Mouse (Mus musculus): ENCODE results near the gene Pcx.
A peak's percentile ranks its signal among the peaks of the same experiment; 100 is the strongest.

Pcx gene

GRCm38 (mm10) chr19:4497263-4497973 lies 12.9 kb upstream of the Pcx start:
- peak; percentile 68 for DNase-seq

GRCm38 (mm10) chr19:4498062-4498933 lies 12.0 kb upstream of the Pcx start, which contains the start of gene 2010003K11Rik:
2010003K11Rik (minus strand) TSS chr19:4498583.
- DNase-seq = no peak

DNA sequence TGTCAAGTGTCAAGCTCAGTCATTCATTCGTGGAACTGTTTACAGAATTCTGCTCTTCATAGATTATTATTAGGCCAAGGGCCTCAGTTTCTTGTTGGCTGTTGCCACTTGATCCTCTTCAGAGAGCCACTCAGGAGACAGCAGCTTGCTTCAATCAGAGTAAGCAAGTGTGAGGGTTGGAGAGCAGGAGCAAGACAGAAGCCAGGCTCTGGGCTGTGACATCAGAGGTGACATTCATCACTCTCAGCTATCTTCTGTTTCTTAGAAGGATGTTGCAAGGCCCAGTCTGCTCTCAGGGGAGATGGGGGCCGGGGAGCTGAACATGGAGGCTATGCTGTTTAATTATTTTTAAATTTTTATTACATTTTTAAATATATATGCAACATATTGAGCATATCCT lies 7.6 kb upstream of the Pcx start:
- no peak for DNase-seq

- no peak for DNase-seq
These were observed 5.4 kb upstream of the Pcx start for GRCm38 (mm10) chr19:4504830-4505229.

GRCm38 (mm10) chr19:4507746-4508145 lies 2.5 kb upstream of the Pcx start:
- no peak for DNase-seq

DNA sequence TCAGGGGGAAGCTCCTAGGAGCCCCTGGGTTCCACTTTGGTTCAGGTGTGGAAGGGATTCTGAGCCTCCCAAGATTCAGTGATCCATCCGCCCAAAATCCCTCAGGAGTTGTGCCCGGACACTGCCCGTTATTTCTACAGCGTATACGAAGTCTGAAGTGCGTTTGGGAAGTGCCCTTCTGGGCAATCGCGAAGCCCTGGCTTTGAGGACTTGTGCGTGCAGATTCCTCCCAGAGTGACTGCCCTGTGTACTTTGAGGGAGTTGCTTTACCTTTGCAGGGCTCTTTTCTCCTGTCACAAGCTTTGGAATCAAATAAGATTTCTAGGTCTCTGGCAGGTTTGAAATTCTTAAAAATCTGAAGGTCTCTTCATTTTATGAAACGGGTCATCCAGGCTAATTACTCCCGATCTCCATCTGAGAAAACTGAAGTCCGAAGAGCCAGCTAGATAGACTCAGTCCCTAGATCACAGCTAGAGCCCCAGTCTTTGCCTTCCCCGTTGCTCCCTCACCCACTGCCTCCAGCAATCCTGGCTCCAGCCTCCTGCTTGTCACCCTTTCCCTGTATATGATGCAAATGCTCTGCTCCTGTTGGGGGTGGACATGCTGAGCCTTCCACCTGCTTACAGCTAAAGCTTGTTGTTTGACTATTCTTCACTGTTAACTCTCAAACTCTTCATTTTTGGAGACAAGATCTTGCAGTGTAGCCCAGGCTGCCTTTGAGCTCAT lies 1.0 kb downstream of the Pcx start:
- DNase-seq = no peak

DNA sequence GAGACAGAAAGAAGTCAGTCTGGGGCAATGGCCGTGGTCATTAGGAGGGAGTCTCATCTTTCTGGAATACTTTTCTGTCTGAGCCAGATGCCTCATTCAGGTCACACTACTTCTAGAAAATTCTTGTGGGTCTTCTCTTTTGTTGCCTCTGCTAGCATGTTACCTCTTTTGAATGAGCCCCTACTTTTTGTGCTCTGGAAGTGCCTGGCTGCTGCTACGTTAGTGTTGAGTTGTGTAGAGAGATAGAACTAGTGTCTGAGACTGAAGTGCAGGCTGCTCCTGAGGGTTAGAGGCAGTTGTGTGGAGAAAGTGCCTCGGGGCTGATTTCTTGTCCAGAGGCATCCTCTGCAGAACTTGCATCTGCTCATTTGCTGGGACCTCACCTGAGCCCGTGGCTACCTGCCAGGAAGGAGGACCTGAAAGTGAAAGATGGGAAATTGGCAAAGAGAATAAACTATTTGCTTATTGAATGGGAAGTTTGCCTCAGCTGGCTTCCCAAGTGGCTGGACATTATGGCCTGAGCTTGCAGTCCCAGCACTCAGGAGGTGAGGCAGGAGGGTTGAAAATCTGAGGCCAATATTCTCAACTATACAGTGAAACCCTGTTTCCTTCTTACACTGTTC lies 3.1 kb downstream of the Pcx start:
- DNase-seq = no peak

DNA sequence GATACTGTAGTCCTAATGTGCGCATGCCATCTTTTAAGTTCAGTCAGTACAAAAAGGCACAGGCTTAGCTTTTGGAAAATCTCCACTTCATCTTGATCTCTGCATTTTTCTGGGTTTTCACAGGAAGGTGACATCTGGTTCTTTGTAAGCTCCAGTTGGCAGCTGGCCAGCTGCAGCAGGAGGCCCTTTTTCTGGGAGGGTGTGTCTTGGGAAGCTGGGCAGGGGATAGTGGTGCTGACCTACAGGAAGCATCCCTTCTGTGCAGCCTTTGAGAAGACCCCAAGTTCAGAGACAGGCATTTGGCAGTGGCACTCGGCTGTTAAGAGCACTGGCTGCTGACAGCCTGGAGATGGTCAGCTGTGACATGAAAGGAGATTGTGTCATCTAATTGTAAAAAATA lies 5.5 kb downstream of the Pcx start:
- peak; percentile 27 for DNase-seq

- no peak for DNase-seq
These were observed 6.0 kb downstream of the Pcx start for GRCm38 (mm10) chr19:4516288-4516687.

DNA sequence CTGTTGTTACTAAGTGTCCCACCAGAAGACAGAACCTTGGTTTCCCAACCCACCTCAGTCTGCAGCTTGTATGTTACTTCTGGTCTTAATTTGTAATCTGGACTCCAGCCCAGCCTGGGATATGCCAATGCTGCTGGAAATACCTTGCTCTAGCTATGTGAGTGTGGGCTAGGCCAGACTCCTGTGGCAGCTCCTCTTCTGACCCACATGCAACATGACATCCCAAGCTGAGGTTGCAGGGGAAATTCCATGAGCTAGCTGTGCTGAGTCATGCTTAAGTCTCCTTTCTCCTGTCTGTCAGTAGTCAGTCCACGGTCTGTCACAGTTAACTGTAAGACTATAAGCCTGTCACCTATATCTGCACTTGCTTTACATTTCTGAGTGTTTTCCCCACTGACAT lies 7.2 kb downstream of the Pcx start:
- no peak for DNase-seq

DNA sequence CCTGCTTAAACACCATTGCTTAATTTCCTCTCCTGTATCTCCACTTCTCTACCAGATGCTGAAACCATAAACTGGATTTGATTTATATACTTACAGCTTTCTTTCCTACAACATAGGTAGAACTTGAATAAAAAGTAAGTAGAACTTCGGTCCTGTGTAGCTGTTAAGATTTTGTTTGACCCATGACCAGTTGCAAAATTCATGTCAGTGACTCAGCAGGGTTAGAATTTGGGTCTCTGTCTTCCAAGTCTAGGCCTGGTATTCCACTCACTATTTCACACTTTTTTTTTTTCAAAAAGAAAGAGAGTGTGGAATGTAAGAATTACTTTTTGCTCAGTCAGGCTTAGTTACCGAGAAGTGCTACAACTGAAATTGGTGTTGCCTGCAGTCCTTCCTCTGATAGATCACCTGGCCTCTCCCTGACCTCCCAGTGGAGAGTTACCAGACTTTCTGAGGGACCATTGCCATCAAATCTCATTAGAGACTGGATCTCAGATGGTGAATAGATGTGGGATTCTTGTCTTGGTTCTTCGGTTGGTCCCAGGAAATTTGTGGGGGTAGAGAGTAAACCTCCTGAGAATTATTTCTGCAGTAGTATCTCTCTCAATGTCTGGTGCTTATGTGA lies 11.3 kb downstream of the Pcx start:
- DNase-seq = no peak

DNA sequence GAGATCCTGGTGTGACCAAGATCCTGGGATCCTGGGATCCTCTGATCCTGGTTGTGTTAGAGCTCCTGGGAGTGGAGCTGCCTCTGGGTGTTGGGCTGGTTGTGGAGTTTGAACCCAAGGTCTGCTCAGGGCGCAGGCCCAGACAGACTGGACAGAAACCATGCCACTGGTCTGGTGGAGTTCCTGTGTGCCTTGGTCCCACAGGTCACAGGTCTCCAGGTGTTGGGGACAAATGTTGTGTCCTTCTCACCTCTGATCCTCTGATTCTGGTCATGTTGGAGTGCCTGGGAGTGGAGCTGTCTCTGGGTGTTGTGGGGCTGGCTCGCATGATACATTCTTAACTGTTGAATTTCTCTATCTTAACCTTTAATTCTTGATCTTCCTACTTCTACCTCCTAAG lies 24.4 kb downstream of the Pcx start:
- DNase-seq = no peak

DNA sequence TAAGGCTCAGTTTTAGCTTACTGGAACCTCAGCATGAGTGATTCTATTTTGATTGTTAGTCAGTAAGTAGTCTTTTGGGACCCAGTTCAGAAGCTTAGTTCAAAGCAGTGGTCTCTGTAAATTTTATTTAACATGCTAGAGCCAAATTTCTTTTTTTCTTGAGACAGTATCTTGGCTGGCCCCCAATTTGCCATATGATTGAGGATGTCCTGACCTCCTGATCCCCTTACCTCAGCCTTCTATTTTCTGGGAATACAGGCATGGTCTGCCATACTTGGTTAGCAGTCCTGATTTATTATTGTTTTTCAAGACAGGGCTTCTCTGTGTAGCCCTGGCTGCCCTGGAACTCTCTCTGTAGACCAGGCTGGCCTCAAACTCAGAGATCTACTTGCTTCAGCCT lies 25.6 kb downstream of the Pcx start:
- no peak for DNase-seq

DNA sequence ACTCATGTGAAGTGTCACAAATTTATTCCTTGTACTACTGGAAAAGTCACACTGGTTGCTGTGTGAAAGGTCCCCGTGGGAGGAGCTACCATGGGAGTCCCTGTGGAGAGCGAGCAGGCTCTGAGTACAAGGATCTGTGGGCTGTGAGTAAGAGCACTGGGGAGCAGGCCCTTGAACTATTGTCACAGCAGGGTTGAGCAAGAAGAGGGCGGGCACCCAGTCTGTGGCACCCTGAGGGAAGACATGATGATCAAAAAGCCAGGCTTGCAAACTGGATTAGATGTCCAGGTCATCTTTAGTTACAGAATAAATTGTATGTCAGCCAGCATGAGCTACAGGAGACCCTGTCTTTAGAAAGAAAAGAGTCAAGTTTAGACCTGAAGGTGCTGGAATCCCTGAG lies 26.3 kb downstream of the Pcx start:
- DNase-seq = no peak

- no peak for DNase-seq
These were observed 30.0 kb downstream of the Pcx start for GRCm38 (mm10) chr19:4540263-4540662.

DNA sequence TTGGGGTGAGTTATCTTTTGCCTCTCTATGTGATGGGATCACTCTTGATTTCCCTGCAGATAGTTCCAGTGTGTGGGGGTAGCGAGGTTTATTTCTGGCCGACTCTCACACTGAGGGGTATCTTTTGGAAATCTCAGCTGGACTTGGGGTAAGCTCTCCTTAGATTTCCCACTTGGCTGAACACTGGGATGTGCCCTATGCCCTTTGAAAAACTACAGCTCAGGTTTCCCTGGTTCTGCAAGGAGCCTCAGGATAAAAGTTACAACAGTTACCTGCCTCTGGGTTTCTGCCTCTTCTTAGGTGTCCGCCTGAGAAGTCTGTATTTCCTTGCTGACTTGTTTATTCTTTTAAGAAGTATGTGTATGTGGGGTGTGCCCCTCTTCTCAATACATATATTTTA lies 30.7 kb downstream of the Pcx start:
- DNase-seq = no peak

DNA sequence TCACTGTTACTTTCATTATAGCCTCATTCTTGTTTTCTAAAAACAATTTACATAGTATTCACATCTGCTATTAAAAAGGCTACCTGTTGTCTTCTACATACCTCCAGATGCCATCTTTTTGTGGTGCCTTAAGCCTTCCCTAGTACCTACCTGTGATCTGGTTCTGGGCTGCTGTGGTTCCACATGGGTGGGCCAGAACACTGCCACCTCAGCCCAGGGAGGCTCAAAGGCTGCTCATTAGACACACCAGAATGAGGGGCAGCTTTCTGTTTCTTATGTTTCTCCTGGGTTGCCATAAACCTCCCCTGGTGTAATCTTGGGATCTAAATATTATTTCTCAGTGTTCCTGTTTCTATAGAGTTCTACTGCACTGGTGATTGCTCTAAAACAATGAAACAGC lies 31.8 kb downstream of the Pcx start:
- no peak for DNase-seq

DNA sequence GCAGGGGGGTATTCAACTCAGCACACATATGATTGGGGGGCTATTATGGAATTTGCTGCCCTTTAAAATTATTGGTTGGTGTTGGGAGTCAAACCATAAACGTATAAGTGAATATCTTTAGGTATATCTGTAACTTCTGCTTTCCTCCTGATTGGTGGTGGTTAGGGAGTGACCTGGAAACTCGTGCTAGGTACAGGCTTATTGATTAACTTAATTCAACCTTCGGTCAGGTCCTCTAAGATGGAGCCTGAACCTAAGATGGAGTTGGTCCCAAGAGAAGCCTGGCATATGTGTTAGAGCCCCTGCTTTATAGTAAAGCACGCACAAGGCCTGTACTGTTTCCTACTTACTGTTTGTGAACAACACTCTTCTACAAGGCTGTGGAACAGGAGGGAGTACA lies 34.8 kb downstream of the Pcx start:
- no peak for DNase-seq

DNA sequence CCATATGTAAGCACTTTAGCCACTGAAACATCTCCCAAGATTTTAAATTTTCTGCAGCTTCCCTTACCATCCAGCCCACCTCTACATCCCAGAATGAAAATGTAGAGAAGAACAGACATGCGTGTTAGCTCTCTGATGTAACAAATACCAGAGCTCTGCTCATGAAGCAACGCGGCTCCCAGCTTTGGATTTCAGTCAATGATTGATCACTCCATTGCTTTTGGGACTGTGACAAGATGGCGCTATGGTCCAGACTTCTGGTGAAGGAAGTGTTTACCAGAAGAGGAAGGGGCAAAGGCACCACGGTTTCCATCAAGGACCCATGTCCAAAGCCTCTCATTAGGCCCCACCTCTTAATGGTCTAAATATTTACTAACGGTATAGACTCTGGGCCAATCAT lies 35.6 kb downstream of the Pcx start:
- no peak for DNase-seq

- DNase-seq = no peak
These were observed 37.5 kb downstream of the Pcx start for GRCm38 (mm10) chr19:4547801-4548200.

DNA sequence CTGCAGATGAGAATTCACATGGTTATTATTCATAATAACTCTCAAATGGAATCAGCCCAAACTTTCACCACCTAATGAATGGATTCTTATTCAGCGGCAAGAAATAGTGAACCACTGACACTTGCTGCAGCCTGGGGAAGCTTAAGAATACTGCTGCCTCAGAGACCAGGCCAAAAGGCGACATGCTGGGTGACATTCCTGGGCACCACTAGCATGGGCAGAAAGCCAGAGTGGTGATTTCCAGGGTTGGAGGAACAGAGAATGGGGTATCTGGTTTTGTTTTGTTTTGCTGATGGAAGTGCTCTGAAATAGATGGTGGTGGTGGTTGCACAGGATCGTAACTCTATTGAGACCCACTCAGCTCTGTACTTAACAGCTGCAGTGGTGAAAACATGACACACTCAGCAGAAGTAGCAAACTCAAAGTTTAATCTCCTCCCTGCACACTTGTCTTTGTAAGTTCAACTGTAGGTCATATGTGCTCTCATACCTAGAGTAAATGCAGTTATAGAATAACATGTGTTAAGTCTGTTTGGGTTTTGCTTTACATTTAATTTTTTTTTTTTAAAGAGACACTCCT lies 38.1 kb downstream of the Pcx start:
- peak; percentile 59 for DNase-seq

GRCm38 (mm10) chr19:4554248-4554647 lies 44.0 kb downstream of the Pcx start:
- no peak for DNase-seq
